Mouse (Mus musculus) heart, adult 11 months (tissue): ENCODE measurements around the gene Capn11.
A peak's percentile ranks its signal among the peaks of the same experiment; 100 is the strongest.

Source experiments
- DNase-seq: peaks from one replicate; pipeline ENCODE4 v3.0.0; 2022

The Capn11 gene

GRCm38 (mm10) chr17:45659225-45659624 lies at the start of gene Capn11:
Capn11 (minus strand) TSS chr17:45659325.
- DNase-seq: no peak

- no peak for DNase-seq
Observed at GRCm38 (mm10) chr17:45708179-45708578, 49.1 kb upstream of the Capn11 start.

- DNase-seq: no peak
Observed at GRCm38 (mm10) chr17:45707376-45707775, 48.3 kb upstream of the Capn11 start.

DNA sequence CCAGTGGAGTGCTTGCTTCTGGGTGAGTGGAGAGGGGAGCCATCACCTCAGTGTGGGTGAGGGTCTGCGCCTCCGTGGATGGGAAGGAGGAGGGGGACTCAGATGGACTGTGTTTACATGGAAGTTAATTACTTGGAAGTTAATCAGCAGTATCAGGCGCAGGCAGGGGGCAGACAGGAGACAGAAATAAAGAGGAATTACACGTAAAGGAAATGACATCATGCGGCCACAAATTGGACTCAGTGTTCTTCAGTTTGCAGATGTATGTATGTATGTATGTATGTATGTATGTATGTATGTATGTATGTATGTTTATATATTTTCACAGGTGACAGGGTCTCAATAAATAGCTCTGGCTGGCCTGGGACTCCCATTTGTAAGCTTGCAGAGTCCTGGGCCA lies 47.7 kb upstream of the Capn11 start:
- DNase-seq: no peak

DNA sequence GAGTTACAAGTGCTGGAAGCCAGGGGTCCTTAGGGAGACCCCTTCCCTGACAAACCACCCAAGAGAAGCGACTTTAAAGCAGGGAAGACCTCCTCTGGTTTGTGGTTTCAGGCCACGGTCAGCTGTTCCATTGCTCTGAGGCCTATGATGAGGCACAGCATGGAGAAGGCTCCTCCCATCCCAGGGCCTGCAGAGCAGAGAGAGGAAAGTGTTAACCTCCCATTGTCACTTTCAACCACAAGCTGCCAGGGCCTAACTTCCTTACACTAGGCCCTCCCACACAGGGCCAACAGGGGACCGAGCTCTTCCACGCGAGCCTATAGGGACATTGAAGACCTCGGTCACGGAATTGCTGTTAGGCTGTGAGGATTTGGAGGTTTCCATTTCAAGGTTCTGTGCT lies 44.1 kb upstream of the Capn11 start:
- DNase-seq: no peak

DNA sequence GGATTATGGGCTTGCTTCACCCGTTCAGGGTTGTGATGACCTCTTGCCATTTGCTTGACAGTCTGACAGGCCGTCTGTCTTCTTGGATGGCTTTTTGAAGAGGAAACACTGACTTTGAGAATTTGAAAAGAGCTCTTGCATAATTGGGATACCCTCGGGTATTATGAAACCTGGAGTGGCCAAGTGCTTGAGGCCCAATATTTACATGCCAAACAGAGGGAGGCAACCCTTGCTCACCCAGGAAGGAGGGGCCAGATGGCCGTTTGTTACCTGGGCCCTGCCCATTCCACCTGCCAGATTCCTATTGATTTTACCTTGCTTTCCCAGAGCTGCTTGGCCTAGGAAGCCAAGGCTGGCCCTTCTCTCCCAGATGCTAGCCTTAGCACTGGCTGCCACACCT lies 43.1 kb upstream of the Capn11 start:
- DNase-seq: no peak

DNA sequence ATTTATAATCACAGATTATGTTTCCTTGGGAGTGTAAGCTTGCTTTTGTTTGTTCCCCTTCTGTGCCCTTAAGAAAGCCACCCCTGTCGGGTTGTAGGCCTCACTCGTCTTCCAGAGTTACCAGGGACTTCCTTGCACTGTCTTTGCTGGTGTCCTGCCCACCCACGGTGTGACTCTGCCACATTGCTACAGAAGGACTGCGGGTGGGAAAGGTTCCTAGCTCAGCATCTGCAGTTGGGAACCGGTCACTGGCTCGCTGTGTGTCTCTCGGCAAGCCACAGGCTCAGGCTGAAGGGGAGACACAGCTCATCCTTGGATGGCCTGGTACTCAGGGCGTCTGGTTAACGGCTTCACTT lies 42.1 kb upstream of the Capn11 start:
- no peak for DNase-seq

GRCm38 (mm10) chr17:45700496-45701235 lies 41.5 kb upstream of the Capn11 start:
- peak; percentile 97 for DNase-seq

DNA sequence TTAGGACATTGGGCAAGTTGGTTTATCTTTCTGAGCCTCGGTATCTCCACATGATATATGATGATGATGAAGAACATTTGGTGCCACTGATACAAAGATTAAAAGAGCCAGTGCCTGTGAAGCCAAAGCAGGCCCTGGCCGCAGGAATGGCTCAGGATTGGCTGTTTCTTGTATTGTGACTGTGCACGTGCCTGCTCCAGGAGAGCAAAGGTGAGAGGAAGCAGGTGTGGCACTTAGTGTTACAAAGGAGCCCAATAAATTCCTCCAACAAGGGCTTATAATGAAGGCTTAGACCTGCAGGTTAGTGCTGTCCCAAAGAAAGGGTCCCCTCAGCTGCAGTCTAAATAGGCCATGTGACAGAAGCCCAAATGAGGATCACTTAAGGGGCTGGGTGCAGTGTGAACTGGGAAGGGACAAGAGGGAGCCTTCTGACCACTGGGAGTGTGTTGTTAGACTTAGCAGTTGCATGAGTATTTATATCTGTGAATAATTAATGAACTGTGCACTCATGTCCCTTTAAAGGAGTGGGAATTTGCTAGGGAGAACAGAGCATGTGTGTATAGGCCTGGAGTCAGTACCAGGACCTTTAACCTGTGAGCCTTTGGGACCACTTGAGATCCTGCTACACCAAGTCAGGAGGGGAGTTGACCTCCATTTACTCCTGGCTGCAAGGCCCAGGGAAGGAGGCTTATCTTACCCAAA lies 40.1 kb upstream of the Capn11 start:
- DNase-seq: no peak

- no peak for DNase-seq
Observed at GRCm38 (mm10) chr17:45698368-45698767, 39.2 kb upstream of the Capn11 start.

GRCm38 (mm10) chr17:45696981-45697380 lies 37.9 kb upstream of the Capn11 start:
- no peak for DNase-seq

DNA sequence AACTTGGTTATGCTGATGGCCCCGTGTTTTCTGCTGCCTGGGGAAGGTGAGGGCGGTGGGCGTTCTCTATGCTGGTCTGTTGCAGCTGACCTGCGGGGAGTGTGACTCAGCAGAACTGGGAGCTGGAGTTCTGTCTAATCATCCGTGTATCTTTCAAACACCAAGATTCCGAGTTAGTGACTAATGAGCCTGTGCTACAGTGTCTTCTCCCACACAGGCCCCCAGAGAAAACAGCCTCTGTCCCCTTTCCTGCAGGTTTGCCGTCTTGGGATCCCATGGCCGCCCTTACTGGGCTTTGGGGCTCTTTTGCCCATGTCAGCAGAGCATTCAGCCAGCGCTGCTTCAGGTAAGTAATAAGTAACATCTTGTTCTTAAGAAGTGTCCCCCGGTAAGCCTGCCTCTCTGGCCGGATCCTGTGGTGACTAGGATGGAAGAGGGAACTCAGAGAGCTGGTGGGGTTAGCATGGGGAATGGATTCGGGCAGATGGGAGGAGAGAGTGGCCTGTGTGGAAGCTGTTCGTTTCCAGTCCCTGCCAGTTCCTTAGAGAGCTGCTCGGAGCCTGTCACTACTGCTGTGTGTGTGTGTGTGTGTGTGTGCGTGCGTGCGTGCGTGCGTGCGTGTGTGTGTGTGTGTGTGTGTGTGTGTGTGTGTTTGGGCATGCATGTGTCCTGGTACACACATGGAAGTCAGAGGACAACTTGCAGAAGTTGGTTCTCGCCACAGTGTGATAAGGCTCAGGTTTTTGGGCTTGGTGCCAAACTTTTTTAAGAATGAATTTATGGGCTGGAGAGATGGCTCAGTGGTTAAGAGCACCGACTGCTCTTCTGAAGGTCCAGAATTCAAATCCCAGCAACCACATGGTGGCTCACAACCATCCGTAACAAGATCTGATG lies 36.3 kb upstream of the Capn11 start:
- no peak for DNase-seq

DNA sequence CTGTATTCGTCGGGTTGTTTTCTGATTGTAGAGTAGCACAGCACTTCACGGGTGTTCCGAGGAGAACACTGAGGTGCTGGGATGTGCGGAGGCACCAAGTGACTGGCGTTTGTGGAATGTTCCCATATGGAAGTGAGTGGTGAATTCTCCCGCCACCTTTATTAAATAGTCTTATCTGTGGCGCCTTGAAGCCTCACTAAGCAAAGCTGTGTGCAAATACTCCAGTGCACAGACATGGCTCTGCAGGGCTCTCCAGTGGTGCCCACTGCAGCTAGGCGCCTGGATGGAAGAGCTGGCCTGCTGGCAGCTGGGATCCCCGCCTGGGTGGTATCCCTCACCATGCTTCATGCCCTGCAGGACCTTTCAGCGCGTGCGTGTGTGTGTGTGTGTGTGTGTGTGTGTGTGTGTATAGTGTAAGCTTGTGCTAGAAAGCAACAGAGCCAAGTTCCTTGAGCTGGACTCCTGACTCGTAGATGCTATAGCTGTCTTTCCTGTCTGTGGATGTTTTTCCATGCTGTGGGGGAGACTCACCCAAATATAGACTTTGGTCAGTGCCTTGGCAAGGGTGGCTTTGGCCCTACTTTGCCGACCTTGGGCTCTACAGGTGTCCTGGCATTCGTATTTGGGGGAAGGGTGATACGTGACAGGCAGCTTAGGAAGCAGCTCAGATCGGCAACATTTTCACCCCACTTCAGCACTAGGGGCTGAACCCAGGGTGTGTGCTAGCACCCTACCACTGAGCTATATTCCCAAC lies 34.9 kb upstream of the Capn11 start:
- DNase-seq: peak; percentile 96

DNA sequence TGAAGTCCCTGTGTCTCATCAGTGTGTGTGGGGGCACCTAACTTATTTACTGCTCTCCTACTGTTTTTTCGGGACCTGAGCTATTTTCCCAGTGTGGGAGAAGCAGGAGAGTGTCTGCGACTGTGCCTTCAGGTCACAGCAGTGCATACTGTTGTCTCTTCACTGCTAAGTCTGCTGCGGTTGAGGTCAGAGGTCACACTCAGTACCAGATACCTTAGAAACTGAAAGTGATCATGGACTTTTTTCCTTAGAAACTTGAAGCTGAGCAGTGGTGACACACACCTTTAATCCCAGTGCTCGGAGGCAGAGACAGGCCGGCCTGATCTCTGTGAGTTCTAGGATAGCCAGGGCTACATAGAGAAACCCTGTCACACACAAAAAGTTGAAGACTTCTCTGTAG lies 33.0 kb upstream of the Capn11 start:
- no peak for DNase-seq

DNA sequence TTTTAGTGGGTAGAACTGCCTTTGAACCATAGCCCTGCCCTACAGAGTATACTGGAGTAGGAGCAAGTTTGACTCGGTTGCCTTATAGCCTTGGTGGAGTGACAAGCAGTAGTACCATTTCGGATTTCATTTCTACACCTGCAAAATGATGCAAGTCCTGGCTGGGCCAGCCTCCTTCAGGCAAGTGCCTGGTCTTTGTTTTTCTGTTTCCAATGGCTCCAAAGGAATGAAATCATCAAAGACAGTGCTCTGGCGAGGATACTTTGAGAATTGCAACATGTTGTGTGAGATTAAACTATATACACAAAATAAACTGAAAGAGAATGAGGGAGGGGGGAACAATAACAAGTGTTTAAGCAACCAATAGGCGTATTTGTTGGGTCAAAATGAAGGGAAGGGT lies 30.9 kb upstream of the Capn11 start:
- DNase-seq: no peak

GRCm38 (mm10) chr17:45689120-45689519 lies 30.0 kb upstream of the Capn11 start:
- no peak for DNase-seq

DNA sequence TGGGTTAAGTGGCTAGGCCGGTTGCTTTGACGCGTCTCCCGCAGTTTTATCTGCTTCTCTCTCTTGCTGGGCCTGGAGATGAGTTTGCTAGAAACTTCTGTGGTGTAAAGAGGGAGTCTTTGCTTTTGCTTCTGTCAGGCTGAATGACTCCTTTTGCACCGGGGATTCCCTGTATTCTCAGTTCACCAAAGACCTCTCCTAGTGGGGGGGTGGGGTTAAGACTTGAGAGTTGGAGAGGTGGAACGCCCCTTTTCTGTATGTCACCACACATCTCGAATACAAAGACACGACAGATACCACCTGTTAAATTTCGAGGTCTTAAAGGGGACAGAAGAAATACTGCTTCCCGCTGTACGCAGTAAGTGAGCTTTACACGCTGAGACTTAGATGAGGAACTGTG lies 27.6 kb upstream of the Capn11 start, which contains the start of gene Tmem63b:
TSS of gene Tmem63b (minus strand) at position 190 of the 400 bp plus-strand sequence.
- DNase-seq: no peak

- DNase-seq: peak; percentile 99
Observed at GRCm38 (mm10) chr17:45686093-45686619, 27.0 kb upstream of the Capn11 start, which contains the start of gene Mrpl14. Mrpl14 (plus strand) TSS chr17:45686322.

DNA sequence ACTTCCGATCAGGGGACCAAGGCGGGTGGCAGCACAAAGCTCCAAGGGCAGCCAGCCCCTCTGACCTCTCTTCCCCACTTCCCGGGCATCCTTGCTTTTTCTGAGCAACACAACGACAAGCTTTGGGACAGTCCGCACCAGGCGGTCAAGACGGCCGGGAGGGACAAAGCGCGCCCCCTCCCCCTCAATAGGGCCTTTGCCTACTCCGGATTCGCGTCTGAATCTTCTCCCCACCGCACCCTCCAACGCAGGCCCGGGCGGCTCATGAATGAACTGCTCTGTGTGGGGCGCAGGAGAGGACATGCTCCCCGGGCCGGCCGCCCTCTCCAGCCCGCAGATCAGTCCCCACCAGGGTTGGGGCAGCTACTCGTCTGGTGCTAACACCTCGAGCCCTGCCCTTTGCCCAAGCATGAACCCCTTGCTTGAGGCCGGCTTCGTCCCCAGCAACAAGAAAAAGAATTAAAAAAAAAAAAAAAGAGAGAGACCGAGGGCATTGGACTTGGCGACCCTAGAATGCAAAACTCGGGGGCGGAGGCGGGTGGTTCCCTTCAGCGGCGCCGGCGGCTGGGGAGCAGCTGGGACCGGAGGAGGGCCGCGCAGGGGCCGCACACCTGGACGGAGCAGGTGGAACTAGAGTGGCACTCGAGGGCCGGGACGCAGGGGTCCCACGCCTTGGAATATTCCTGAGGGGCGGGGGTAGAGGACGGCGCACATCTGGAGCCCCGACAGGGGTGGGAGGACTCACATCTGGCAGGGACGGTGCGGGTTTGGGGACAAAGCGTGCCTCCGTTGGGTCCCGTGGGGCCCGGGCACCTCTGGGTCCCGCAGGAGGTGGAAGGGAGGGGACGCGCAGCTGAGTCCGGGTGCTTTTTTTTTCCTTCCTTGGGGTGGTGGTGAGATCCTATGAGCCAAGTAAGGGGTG lies 26.3 kb upstream of the Capn11 start:
- DNase-seq: peak; percentile 96

- peak; percentile 93 for DNase-seq
Observed at GRCm38 (mm10) chr17:45684667-45685131, 25.6 kb upstream of the Capn11 start.

- no peak for DNase-seq
Observed at GRCm38 (mm10) chr17:45682843-45683242, 23.7 kb upstream of the Capn11 start.
